Mouse (Mus musculus) MN1 (cell line): ENCODE data around the gene Grm8.
"Not testable (repeated sequence)": the region's sequence is repeated elsewhere in the genome, so short reads cannot be mapped to it uniquely, and the experiment has no call there.

Experiments used
- DNase-seq: peaks from one replicate; pipeline ENCODE4 v3.0.0-alpha.2; 2016; ENCODE audit warnings: low spot score

Gene Grm8

GRCm38 (mm10) chr6:27849644-27850043 lies 285.3 kb downstream of the Grm8 start:
- no peak for DNase-seq

GRCm38 (mm10) chr6:27836159-27836558 lies 298.8 kb downstream of the Grm8 start:
- DNase-seq = no peak

GRCm38 (mm10) chr6:27819735-27820134 lies 315.2 kb downstream of the Grm8 start:
- not testable (repeated sequence) for DNase-seq

- no peak for DNase-seq
These were observed 322.2 kb downstream of the Grm8 start for GRCm38 (mm10) chr6:27812789-27813188.

GRCm38 (mm10) chr6:27809996-27810395 lies 325.0 kb downstream of the Grm8 start:
- no peak for DNase-seq

GRCm38 (mm10) chr6:27806741-27807140 lies 328.2 kb downstream of the Grm8 start:
- no peak for DNase-seq

- no peak for DNase-seq
These were observed 334.0 kb downstream of the Grm8 start for GRCm38 (mm10) chr6:27800881-27801572.

- DNase-seq = no peak
These were observed 336.2 kb downstream of the Grm8 start for GRCm38 (mm10) chr6:27798735-27799134.

- no peak for DNase-seq
These were observed 345.4 kb downstream of the Grm8 start for GRCm38 (mm10) chr6:27789566-27789965.

- no peak for DNase-seq
These were observed 345.8 kb downstream of the Grm8 start for GRCm38 (mm10) chr6:27789151-27789550.

GRCm38 (mm10) chr6:27782251-27782650 lies 352.7 kb downstream of the Grm8 start:
- DNase-seq = no peak

GRCm38 (mm10) chr6:27781371-27781770 lies 353.6 kb downstream of the Grm8 start:
- no peak for DNase-seq

- no peak for DNase-seq
These were observed 359.2 kb downstream of the Grm8 start for GRCm38 (mm10) chr6:27775646-27776271.

GRCm38 (mm10) chr6:27762061-27762460 lies 372.9 kb downstream of the Grm8 start:
- no peak for DNase-seq

GRCm38 (mm10) chr6:27753290-27753829 lies 381.6 kb downstream of the Grm8 start:
- no peak for DNase-seq

GRCm38 (mm10) chr6:27746493-27746892 lies 388.5 kb downstream of the Grm8 start:
- DNase-seq = no peak

GRCm38 (mm10) chr6:27745693-27746451 lies 389.1 kb downstream of the Grm8 start:
- DNase-seq = no peak

- no peak for DNase-seq
These were observed 445.6 kb downstream of the Grm8 start for GRCm38 (mm10) chr6:27689382-27689781.

- no peak for DNase-seq
These were observed 473.1 kb downstream of the Grm8 start for GRCm38 (mm10) chr6:27661747-27662435.

- DNase-seq = peak; percentile 25
These were observed 477.5 kb downstream of the Grm8 start for GRCm38 (mm10) chr6:27657520-27657919.

- DNase-seq = peak; percentile 29
These were observed 488.5 kb downstream of the Grm8 start for GRCm38 (mm10) chr6:27646503-27646902.

GRCm38 (mm10) chr6:27645054-27645453 lies 489.9 kb downstream of the Grm8 start:
- DNase-seq = no peak
